Mouse (Mus musculus) intestine, embryonic 14.5 days (tissue): ENCODE measurements around the gene Olfr1442. TPM values are rescaled to one million over a fixed set of nuclear protein-coding genes. Genes with fewer than 3 reads are reported as not detected.
"Not testable (repeated sequence)": the region's sequence is repeated elsewhere in the genome, so short reads cannot be mapped to it uniquely, and the experiment has no call there.

Source experiments
- ATAC-seq: fragments of 200-750 bp; cut with Nextera tagmentation; replicated peaks from 2 replicates; pipeline ENCODE4 v1.8.0; 2017; ENCODE audit warnings: low read depth, moderate number of reproducible peaks, moderate TSS enrichment, moderate library complexity; ENCODE audit not compliant: low FRiP score, low TSS enrichment
- DNase-seq: peaks from one replicate; pipeline ENCODE4 v3.0.0-alpha.2; 2018; ENCODE audit warnings: low spot score
- H3K27ac ChIP-seq: fragments of 300-500 bp; sonication (generic); 2 replicates; pipeline ENCODE4 v1.5.1; 2014; ENCODE audit warnings: low read depth, mild to moderate bottlenecking, control low read depth
- H3K27me3 ChIP-seq: fragments of 300-500 bp; sonication (generic); replicated peaks from 2 replicates; pipeline ENCODE4 v1.6.1; 2014; ENCODE audit warnings: low read length, control low read depth; ENCODE audit not compliant: control insufficient read depth, insufficient read depth
- H3K36me3 ChIP-seq: fragments of 300-500 bp; sonication (generic); 2 replicates; pipeline ENCODE4 v1.6.1; 2014; ENCODE audit warnings: low read length, control low read depth; ENCODE audit not compliant: control insufficient read depth, insufficient read depth
- H3K4me1 ChIP-seq: fragments of 300-500 bp; sonication (generic); replicated peaks from 2 replicates; pipeline ENCODE4 v1.6.1; 2014; ENCODE audit warnings: low read length, control low read depth, mixed read lengths; ENCODE audit not compliant: control insufficient read depth, insufficient read depth
- H3K4me2 ChIP-seq: fragments of 300-500 bp; sonication (generic); 2 replicates; pipeline ENCODE4 v1.6.1; 2014; ENCODE audit warnings: low read length
- H3K4me3 ChIP-seq: fragments of 300-500 bp; sonication (generic); 2 replicates; pipeline ENCODE4 v1.5.1; 2014; ENCODE audit warnings: low read depth, low read length, control low read depth, mixed read lengths
- H3K9ac ChIP-seq: fragments of 300-500 bp; sonication (generic); 2 replicates; pipeline ENCODE4 v1.6.1; 2014; ENCODE audit warnings: mild to moderate bottlenecking, low read length
- H3K9me3 ChIP-seq: fragments of 300-500 bp; sonication (generic); 2 replicates; pipeline ENCODE4 v1.6.1; 2016; ENCODE audit warnings: low read length, control low read depth; ENCODE audit not compliant: control insufficient read depth
- WGBS: fragments of 180-500 bp; shearing (Covaris S2); extraction: QIAGEN DNeasy Blood & Tissue Kit; methylation state at CpG from one replicate; pipeline ENCODE4 v1.1.7; 2014; 5-methylcytosine and 5-hydroxymethylcytosine counted together
- polyA plus RNA-seq: library from polyadenylated mRNA; unstranded; fragments of >200 nt; fragmentation: Nextera tagmentation; extraction: Ambion mirVana; gene quantifications from 2 replicates; pipeline ENCODE4 v1.2.1, GENCODE M21; 2014

Olfr1442 gene
- polyA plus RNA-seq = not detected in 2 replicates

DNA sequence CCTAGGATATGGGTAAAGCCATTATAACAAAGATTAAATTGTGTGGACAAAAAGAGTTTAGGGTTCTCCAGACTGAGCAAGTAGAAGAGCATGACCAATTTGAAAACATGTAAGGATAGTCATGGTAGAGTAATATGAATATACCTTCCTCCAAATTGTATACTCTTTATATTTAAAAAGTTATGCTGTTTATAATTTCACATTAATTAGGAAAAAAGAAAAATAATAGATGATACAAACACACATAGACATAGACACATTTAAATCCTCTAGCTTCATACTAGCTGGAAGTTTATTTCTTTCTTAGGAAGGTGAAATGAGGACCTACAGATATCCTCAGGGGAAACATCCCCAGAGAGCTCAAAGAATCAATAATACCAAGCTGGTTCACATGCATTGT is at the start of gene Olfr1442:
Gene Olfr1442, plus strand, starts transcription at position 301 of the 400 bp plus-strand sequence.
- Histone ChIP-seq H3K4me3 (no peak within 1 kb of the TSS), H3K27ac (no peak within 1 kb of the TSS), H3K4me1 (no peaks in the 10 kb centered on the region), H3K9me3 (no peaks in the 10 kb centered on the region), H3K4me2 (no peak within 1 kb of the TSS), H3K9ac (no peak within 1 kb of the TSS), H3K36me3 (no peaks in the 10 kb centered on the region), H3K27me3 (no peaks in the 10 kb centered on the region)
- ATAC-seq (no peak), DNase-seq (no peak)

DNA sequence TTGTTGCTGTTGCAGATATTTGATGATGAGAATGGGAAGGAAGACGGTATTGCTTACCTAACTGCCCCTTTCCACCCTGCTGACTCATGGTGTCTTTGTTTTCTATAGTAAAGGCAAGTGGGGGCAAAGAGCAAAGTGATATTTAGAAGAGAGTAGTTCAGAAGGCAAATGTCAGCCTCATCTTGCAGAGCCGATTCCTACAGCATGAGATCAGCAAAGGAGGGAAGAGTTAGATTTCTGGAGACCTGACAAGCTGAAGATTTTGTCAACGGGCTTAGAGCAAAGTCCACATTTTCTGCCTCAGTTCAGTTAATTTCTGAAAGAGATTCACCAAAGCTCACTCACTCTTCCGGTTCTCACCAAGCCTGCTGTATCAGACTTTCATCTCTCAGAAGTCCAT is 37.1 kb upstream of the Olfr1442 start, which contains the start of gene Glyat:
Gene Glyat, plus strand, starts transcription at position 133 of the 400 bp plus-strand sequence.
- WGBS = 65% methylated on average over 4 of the region's 4 CpGs
- ATAC-seq (no peak), DNase-seq (no peak)
- Histone ChIP-seq H3K9me3 (no peaks in the 10 kb centered on the region), H3K9ac (no peak within 1 kb of the TSS), H3K4me1 (no peaks in the 10 kb centered on the region), H3K27me3 (no peaks in the 10 kb centered on the region), H3K4me2 (no peak within 1 kb of the TSS), H3K4me3 (no peak within 1 kb of the TSS), H3K27ac (no peak within 1 kb of the TSS), H3K36me3 (no peaks in the 10 kb centered on the region)

GRCm38 (mm10) chr19:12634259-12634658 is 36.0 kb upstream of the Olfr1442 start:
- 83% methylated on average over 3 of the region's 3 CpGs for WGBS
- no peak for ATAC-seq
- Histone ChIP-seq H3K36me3 (no peaks in the 10 kb centered on the region), H3K4me2 (no peak overlapping the region), H3K4me3 (no peak overlapping the region), H3K9ac (no peak overlapping the region), H3K27ac (no peak overlapping the region), H3K27me3 (no peaks in the 10 kb centered on the region), H3K4me1 (no peaks in the 10 kb centered on the region), H3K9me3 (no peaks in the 10 kb centered on the region)
- DNase-seq = no peak

- H3K9me3 ChIP-seq = no peaks in the 10 kb centered on the region
These were observed 35.3 kb upstream of the Olfr1442 start for GRCm38 (mm10) chr19:12634963-12635362.

DNA sequence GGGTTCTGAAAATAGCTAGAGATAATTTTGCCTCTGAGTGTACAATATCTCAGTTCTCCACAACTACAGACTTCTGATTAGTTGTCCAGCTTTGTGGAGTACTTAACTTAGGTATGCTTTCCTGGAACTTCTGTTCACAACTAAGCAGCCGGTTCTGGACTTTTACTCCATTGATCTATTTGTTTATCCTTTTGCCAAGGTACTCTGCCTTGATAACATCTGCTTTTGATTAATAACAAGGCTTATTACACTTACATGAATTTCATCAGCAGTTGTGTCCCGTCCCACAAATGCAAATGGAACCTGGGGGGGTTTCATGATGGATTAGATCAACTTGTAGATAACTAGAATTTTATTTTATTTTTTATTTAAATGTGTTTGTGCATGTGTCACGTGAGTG is 33.4 kb upstream of the Olfr1442 start:
- 67% methylated on average over 3 of the region's 3 CpGs for WGBS
- Histone ChIP-seq H3K4me2 (no peak overlapping the region), H3K27me3 (no peaks in the 10 kb centered on the region), H3K4me1 (no peaks in the 10 kb centered on the region), H3K27ac (no peak overlapping the region), H3K9me3 (no peaks in the 10 kb centered on the region), H3K9ac (no peak overlapping the region), H3K36me3 (no peaks in the 10 kb centered on the region), H3K4me3 (no peak overlapping the region)
- ATAC-seq (no peak), DNase-seq (no peak)

More at GRCm38 (mm10) chr19:12634963-12635362, 35.3 kb upstream of the Olfr1442 start:
- H3K36me3 ChIP-seq = no peaks in the 10 kb centered on the region
- no peak overlapping the region for H3K4me3 ChIP-seq
- no peak overlapping the region for H3K27ac ChIP-seq
- no peak for ATAC-seq
- no peaks in the 10 kb centered on the region for H3K4me1 ChIP-seq
- no peak for DNase-seq
- no peaks in the 10 kb centered on the region for H3K27me3 ChIP-seq
- H3K9ac ChIP-seq = no peak overlapping the region
- 93% methylated on average over 4 of the region's 4 CpGs for WGBS
- H3K4me2 ChIP-seq = no peak overlapping the region

- H3K4me1 ChIP-seq = no peaks in the 10 kb centered on the region
- H3K9me3 ChIP-seq = no peaks in the 10 kb centered on the region
- no peaks in the 10 kb centered on the region for H3K27me3 ChIP-seq
- no peak overlapping the region for H3K4me2 ChIP-seq
- H3K9ac ChIP-seq = no peak overlapping the region
- H3K27ac ChIP-seq = no peak overlapping the region
- no peak for DNase-seq
- no peak for ATAC-seq
- no peaks in the 10 kb centered on the region for H3K36me3 ChIP-seq
- WGBS = 63% methylated on average over 1 of the region's 1 CpGs
- no peak overlapping the region for H3K4me3 ChIP-seq
These were observed 32.2 kb upstream of the Olfr1442 start for GRCm38 (mm10) chr19:12638049-12638448.

- H3K4me3 ChIP-seq = no peak overlapping the region
These were observed 20.7 kb upstream of the Olfr1442 start for GRCm38 (mm10) chr19:12649511-12649910.

GRCm38 (mm10) chr19:12666156-12666555 is 4.1 kb upstream of the Olfr1442 start:
- Histone ChIP-seq H3K4me3 (no peak overlapping the region), H3K36me3 (no peaks in the 10 kb centered on the region), H3K9me3 (0 out of 2 replicates have a peak, but pooled peaks cover 3% of the 10 kb centered on the region), H3K9ac (no peak overlapping the region), H3K27me3 (no peaks in the 10 kb centered on the region), H3K4me1 (no peaks in the 10 kb centered on the region), H3K4me2 (no peak overlapping the region), H3K27ac (no peak overlapping the region)
- DNase-seq = no peak
- ATAC-seq = no peak
- 73% methylated on average over 1 of the region's 1 CpGs for WGBS

More at GRCm38 (mm10) chr19:12649511-12649910, 20.7 kb upstream of the Olfr1442 start:
- Histone ChIP-seq H3K4me2 (no peak overlapping the region), H3K9me3 (no peaks in the 10 kb centered on the region), H3K9ac (no peak overlapping the region), H3K27ac (no peak overlapping the region), H3K36me3 (no peaks in the 10 kb centered on the region), H3K4me1 (no peaks in the 10 kb centered on the region), H3K27me3 (no peaks in the 10 kb centered on the region)
- no peak for DNase-seq
- ATAC-seq = no peak

DNA sequence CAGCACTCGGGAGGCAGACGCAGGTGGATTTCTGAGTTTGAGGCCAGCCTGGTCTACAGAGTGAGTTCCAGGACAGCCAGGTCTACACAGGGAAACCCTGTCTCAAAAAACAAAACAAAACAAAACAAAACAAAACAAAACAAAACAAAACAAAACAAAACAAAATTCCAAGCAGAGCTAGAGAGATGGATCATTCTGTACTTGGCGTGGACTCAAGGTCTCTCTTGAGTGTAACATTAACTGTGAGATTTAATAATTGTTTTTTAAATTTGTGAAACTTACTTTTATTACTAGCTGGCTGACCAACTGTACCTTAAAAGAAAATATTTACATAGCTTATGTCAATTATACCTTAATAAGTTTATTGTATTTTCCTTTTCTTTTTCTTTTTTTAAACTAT is 1.6 kb upstream of the Olfr1442 start:
- DNase-seq, H3K4me2 ChIP-seq, H3K4me1 ChIP-seq, H3K27ac ChIP-seq, H3K4me3 ChIP-seq, H3K27me3 ChIP-seq, H3K9ac ChIP-seq, H3K9me3 ChIP-seq, ATAC-seq, H3K36me3 ChIP-seq: not testable (repeated sequence)
- 92% methylated on average over 3 of the region's 3 CpGs for WGBS
